In genomic region chr15:103365471-103366375, GRCm38 (mm10) we compare ENCODE assay signal across 7 mouse cellular contexts. TPM values are rescaled to one million over a fixed set of nuclear protein-coding genes. Genes with fewer than 3 reads are reported as not detected.
DNase-seq lines count a peak whose midpoint lies in the region; ATAC-seq and TF ChIP-seq lines count a peak whose summit lies in the region.

No protein-coding gene starts in this region.

- 0 out of 2 replicates have a peak, but pooled peaks cover 3% of the 10 kb centered on the region for H3K27me3 ChIP-seq in kidney, embryonic 15.5 days

- H3K4me3 ChIP-seq in ES-E14 (ENCODE audit: insufficient read depth in 1 of 2, low read depth in 1 of 2, low read length in 2 of 2, poor library complexity in 1 of 2, severe bottlenecking in 1 of 2) = peak overlapping the region; percentile 80 to 97
- peak overlapping the region; percentile 95 for H3K4me3 ChIP-seq in bone marrow macrophage, adult 2 months (ENCODE audit: insufficient read depth, low read length)
- peak overlapping the region; percentile 67 for H3K4me3 ChIP-seq in kidney, embryonic 15.5 days (replicated peaks)

- H3K4me1 ChIP-seq in ES-E14 (ENCODE audit: control insufficient read depth in 2 of 2, insufficient read depth in 2 of 2, low read length in 2 of 2, poor library complexity in 1 of 2) = peaks cover 17 to 35% of the 10 kb centered on the region in 2 experiments
- H3K4me1 ChIP-seq in bone marrow macrophage, adult 2 months (ENCODE audit: control insufficient read depth, insufficient read depth, low read length) = peaks cover 69% of the 10 kb centered on the region
- peaks cover 45% of the 10 kb centered on the region for H3K4me1 ChIP-seq in kidney, embryonic 15.5 days

- no peak for DNase-seq in ES-E14 (ENCODE audit: low read depth, low spot score)
- peak; percentile 70 to 74 for DNase-seq in heart, adult 9 months (ENCODE audit: low spot score in 2 of 2)
- DNase-seq in lung, postnatal 4 days = peak; percentile 65
- peak; percentile 56 for DNase-seq in testis, postnatal 10 days (ENCODE audit: low spot score)
- no peak for DNase-seq in left cerebral cortex, postnatal 14 days (ENCODE audit: low spot score in 2 of 2)

- TF ChIP-seq CTCF in bone marrow macrophage, adult 2 months (IDR thresholded peaks at IDR 0.05; ENCODE audit: low read depth, low read length) = no peak

- no peak for TF ChIP-seq POLR2A in bone marrow macrophage, adult 2 months (IDR thresholded peaks at IDR 0.05; ENCODE audit: borderline replicate concordance, low read depth, low read length)

- under 1% methylated on average over 51 of the region's 51 CpGs for WGBS in kidney, embryonic 15.5 days

- peak; percentile 57 for ATAC-seq in kidney, embryonic 15.5 days (replicated peaks; ENCODE audit: low FRiP score)

- H3K9ac ChIP-seq in ES-E14 (ENCODE audit: insufficient read depth, low read depth, low read length, poor library complexity, severe bottlenecking) = peak overlapping the region; percentile 81
- peak overlapping the region; percentile 68 for H3K9ac ChIP-seq in kidney, embryonic 15.5 days

- no peaks in the 10 kb centered on the region for H3K9me3 ChIP-seq in ES-E14 (ENCODE audit: control insufficient read depth, insufficient read depth, low read depth, low read length)
- H3K9me3 ChIP-seq in kidney, embryonic 15.5 days (replicated peaks) = no peaks in the 10 kb centered on the region

- peak overlapping the region; percentile 83 for H3K4me2 ChIP-seq in kidney, embryonic 15.5 days

- intact Hi-C loops in left cerebral cortex, postnatal 14 days (cut with DNase I) = no loop called here

- in situ Hi-C loops in ES-E14 (cut with MboI; ENCODE audit: low sequenced_read_pairs in 2 of 2, unreplicated experiment in 2 of 2) = no loop called here

- H3K27ac ChIP-seq in ES-E14 (ENCODE audit: insufficient read depth, low read depth, low read length, poor library complexity, severe bottlenecking) = peak overlapping the region; percentile 75
- H3K27ac ChIP-seq in bone marrow macrophage, adult 2 months (ENCODE audit: insufficient read depth, low read depth, low read length) = peak overlapping the region; percentile 45
- peak overlapping the region; percentile 84 for H3K27ac ChIP-seq in kidney, embryonic 15.5 days

- no peaks in the 10 kb centered on the region; the same call in 1 of the 2 replicates for H3K36me3 ChIP-seq in ES-E14 (ENCODE audit: control insufficient read depth, insufficient read depth, low read length, poor library complexity, severe bottlenecking)
- H3K36me3 ChIP-seq in kidney, embryonic 15.5 days = no peaks in the 10 kb centered on the region

TF ChIP-seq in ES-E14, 5 proteins besides CTCF, POLR2A, EP300 and RAD21:
- TF ChIP-seq MAFK (IDR thresholded peaks at IDR 0.05; ENCODE audit: insufficient read depth, low read depth, low read length) (no peak), ZC3H11A (IDR thresholded peaks at IDR 0.05; ENCODE audit: borderline replicate concordance, low read depth, low read length) (no peak), HCFC1 (IDR thresholded peaks at IDR 0.05; ENCODE audit: borderline replicate concordance, insufficient read depth, low read length) (no peak), CHD2 (IDR thresholded peaks at IDR 0.05; ENCODE audit: low read depth, low read length) (no peak), ZNF384 (IDR thresholded peaks at IDR 0.05; ENCODE audit: low read depth, low read length) (no peak)

RNA-seq across cellular contexts. Expression of gene Itga5, which starts 0.8 kb away (rescaled TPM):
- 69.0 and 80.8 TPM in 2 replicates for total RNA-seq in ES-E14 (2012; rRNA removed)
- polyA plus RNA-seq in bone marrow macrophage, adult 2 months (2012; ENCODE audit: insufficient read depth, insufficient read length, missing spikeins) = 34.0 and 37.3 TPM in 2 replicates
- polyA plus RNA-seq in kidney, embryonic 15.5 days (2015; fragmentation: Nextera tagmentation; extraction: Ambion mirVana) = 32.8 and 41.3 TPM in 2 replicates
- 1 to 10 TPM; 5.1 to 6.1 TPM for total RNA-seq in left cerebral cortex, postnatal 14 days (2021)

RNA-seq across cellular contexts. Expression of gene Zfp385a, which starts 25.8 kb away (rescaled TPM):
- total RNA-seq in ES-E14 (2012; rRNA removed) = 2.7 and 5.9 TPM in 2 replicates
- 73.0 and 86.1 TPM in 2 replicates for polyA plus RNA-seq in bone marrow macrophage, adult 2 months (2012; ENCODE audit: insufficient read depth, insufficient read length, missing spikeins)
- polyA plus RNA-seq in kidney, embryonic 15.5 days (2015; fragmentation: Nextera tagmentation; extraction: Ambion mirVana) = 12.5 and 14.4 TPM in 2 replicates
- 10 to 100 TPM; 59.8 to 63.2 TPM for total RNA-seq in left cerebral cortex, postnatal 14 days (2021)

RNA-seq across cellular contexts. Expression of gene Gpr84, which starts 55.3 kb away (rescaled TPM):
- total RNA-seq in ES-E14 (2012; rRNA removed) = 0.40 and 0.48 TPM in 2 replicates
- 1.4 and 2.7 TPM in 2 replicates for polyA plus RNA-seq in bone marrow macrophage, adult 2 months (2012; ENCODE audit: insufficient read depth, insufficient read length, missing spikeins)
- polyA plus RNA-seq in kidney, embryonic 15.5 days (2015; fragmentation: Nextera tagmentation; extraction: Ambion mirVana) = 0.42 and 0.48 TPM in 2 replicates
- total RNA-seq in left cerebral cortex, postnatal 14 days (2021) = 1 to 10 TPM; 1.0 to 1.1 TPM

Comparison
In these comparisons a context has a peak if more than half of its experiments do, and no peak if none do; other contexts are left out.
1. DNase-seq: peak in heart, adult 9 months (2 of 2), lung, postnatal 4 days (2 of 2) and testis, postnatal 10 days (single experiment); none in ES-E14 (single experiment) and left cerebral cortex, postnatal 14 days (0 of 2).
2. Peak in every context shown above with its lines, with median percentiles within 50 percentile points of each other: H3K27ac ChIP-seq and H3K4me3 ChIP-seq.